Mouse (Mus musculus): ENCODE results near the gene Ppp1r37. TPM values are rescaled to one million over a fixed set of nuclear protein-coding genes. Genes with fewer than 3 reads are reported as not detected.
A peak's percentile ranks its signal among the peaks of the same experiment; 100 is the strongest.
"Not testable (repeated sequence)": the region's sequence is repeated elsewhere in the genome, so short reads cannot be mapped to it uniquely, and the experiment has no call there.

Gene Ppp1r37
- total and polyA plus RNA-seq, 3 experiments, result 68.3 to 159 (median 70.8) TPM

DNA sequence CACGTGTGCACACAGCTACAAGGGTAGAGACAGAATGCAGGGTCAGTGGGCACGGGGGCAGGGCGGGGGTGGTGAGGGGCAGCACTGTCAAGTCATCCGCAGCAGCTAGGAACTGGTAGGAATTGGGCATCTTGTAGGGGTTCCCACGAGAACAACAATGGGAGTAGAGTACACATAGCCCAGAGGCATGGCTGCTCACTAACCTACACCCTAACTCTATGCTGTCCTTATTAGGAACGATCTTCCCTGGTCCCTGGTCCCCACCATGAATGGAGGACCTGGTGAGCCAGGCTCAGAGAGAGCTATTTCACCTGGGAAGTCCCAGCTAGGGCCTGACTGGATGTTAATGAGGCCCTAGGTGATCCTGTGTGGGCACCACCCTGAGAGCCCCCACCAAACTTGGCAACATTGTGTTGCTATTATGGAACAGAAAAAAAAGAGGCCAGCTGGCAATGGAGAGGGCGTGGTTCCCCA lies 21.2 kb downstream of the Ppp1r37 start:
- no peak for DNase-seq

DNA sequence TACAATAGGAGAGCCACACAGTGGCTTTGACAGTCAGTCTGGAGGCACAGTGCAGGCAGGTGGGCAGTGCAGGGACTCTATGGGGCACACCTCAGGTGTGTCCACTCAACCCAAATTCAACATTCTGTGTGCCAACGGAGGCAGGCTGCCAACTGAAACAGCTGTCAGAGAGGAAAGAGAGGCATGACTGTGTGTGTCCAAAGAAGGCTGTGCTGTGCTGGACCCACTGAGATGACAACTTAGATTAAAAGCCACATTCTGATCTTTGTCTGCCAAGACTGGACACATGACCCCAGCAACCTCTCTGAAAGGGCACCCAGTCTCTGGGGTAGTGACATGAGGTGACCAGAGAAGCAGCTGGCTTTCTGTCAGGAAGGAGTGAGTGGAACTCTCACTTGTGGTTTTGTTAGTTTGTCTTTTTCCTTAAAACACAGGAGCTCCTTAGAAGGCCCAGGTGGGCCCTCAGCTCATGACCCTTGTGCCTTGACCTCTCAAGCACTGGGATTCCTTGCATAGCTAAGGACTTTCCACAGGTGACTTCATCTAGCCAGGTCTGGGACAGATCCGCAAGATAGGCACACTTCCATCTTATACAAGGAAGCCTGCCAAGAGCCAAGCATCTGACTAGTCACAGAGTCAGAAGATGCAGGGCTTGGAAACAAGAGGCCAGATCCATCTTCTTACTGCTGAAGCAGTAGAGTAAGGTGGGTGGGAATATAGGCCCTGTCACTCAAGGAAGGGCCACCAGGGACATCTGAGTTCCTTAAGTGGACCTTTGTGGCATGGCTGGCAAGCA lies 21.9 kb downstream of the Ppp1r37 start:
- DNase-seq, result no peak

DNA sequence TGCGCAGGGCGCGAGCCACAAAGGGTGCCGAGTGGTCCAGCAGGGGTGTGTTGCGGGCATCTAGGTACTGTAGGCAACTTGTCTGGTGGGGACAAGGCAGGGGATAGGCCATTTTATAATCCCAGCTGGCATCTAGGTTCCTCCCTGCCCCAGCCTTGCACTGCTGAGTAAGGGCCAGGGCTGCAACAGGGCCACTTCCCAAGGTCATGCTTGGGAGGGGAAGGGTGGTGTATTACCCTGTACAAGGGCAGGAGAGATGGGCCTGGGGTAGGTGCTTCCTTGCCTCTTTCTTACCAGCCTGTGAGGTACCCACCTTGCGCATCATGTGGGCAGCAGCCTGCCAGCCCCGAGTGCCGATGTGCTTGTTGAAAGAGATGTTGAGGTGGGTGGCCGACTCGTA lies 28.2 kb downstream of the Ppp1r37 start:
- DNase-seq, result peak; percentile 46

GRCm38 (mm10) chr7:19532240-19532639 lies 30.6 kb downstream of the Ppp1r37 start:
- no peak for DNase-seq

- no peak for DNase-seq
Measured at GRCm38 (mm10) chr7:19531077-19531476, 31.8 kb downstream of the Ppp1r37 start.

DNA sequence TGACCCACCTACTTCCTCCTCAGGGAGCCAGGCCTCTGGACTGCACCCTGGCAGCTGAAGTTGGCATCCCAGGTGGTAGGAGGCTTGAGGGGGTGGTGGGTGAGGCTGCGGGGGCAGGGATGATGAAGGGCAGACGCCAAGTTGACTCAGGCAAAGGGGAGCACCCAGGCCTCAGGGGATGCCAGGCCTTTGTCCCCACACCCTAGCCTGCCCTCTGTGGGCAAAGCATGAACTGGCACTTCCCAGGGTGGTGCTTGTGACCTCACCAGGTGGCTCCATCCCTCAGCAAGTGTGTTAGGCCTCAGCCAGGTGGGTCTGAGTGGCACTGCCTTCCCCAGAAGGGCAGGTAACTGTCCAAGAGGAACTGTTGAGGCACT lies 37.8 kb downstream of the Ppp1r37 start:
- no peak for DNase-seq

DNA sequence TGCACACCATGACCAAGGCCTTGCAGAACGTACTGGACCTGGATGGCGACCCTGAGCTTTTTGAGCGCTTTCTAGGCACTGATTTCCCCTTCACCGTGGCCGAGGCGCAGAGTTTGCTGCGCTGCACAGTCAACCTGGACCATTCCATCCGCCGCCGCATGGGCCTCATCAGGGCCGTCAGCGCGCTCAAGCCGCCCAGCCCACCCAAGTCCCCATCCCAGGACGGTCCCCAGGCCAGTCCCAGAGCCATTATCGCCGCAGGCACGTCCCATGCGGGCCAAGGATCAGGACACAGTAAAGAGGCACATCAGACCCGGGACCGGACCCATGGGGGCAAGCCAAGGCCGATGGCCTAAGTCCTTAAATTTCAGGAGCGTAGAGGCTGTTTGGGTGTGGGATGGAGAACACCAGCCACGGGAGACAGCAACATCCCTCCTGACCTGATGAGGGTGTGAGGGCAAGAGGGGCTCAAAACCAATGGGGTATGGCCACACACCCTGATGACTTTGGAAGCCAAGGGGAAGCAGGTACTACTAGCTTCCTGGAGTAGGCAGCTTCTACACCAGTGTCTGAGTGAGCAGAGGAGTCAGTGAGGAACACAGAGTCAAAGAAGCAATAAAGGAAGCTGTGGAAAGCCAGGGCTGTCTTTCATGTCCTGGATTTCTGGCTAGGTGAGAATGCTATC lies 38.3 kb downstream of the Ppp1r37 start:
- DNase-seq, result no peak

- peak; percentile 62 for DNase-seq
Measured at GRCm38 (mm10) chr7:19523757-19524419, 39.0 kb downstream of the Ppp1r37 start.

DNA sequence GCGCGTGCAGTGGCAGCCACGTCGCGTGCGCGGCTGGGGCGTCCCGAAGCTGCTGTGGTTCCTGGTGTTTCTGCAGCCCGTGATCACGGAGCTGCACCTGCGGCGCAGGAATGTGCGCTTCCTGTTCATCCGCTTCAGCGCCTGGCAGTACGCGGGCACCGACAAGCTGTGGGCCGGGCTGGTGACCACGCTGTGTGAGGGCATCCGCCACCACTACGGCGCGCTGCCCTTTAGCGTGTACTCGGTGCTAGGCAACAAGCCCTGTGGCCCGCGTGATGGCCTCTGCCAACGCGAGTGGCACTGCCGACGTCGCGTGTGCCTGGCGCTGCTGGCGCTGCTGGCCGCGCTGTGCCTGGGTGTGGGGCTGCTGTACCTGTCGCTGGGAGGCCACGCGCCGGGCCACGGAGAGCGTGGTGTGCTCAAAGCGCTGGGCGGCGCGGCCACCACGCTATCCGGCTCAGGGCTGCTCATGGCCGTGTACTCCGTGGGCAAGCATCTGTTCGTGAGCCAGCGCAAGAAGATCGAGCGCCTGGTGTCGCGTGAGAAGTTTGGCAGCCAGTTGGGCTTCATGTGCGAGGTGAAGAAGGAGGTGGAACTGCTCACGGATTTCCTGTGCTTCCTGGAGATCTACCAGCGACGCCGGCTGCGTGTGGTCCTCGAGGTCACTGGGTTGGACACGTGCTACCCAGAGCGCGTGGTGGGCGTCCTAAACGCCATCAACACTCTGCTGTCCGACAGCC lies 39.7 kb downstream of the Ppp1r37 start:
- no peak for DNase-seq

GRCm38 (mm10) chr7:19520032-19520431 lies 42.8 kb downstream of the Ppp1r37 start:
- no peak for DNase-seq

GRCm38 (mm10) chr7:19517652-19518365 lies 45.1 kb downstream of the Ppp1r37 start, which contains the start of gene Nkpd1:
TSS of gene Nkpd1 (plus strand) at chr7:19517838.
- no peak for DNase-seq

GRCm38 (mm10) chr7:19512353-19512752 lies 50.5 kb downstream of the Ppp1r37 start:
- no peak for DNase-seq

- DNase-seq, result not testable (repeated sequence)
Measured at GRCm38 (mm10) chr7:19511934-19512333, 50.9 kb downstream of the Ppp1r37 start.

DNA sequence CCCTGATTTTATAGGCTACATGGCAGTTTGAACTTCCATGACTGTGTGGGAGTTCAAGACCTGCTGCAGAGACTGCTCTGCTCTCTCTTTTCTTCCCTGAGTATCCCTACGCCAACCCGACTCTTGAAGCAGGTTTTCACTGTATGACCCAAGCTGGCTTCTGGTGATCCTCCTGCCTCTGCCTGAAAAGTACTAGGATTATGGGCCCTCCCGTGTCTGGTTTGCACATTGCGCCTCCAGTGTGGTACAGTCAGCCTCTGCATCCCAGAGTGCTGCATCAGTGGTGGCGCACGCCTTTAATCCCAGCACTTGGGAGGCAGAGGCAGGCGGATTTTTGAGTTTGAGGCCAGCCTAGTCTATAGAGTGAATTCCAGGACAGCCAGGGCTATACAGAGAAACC lies 53.1 kb downstream of the Ppp1r37 start:
- no peak for DNase-seq

GRCm38 (mm10) chr7:19508924-19509568 lies 53.8 kb downstream of the Ppp1r37 start:
- no peak for DNase-seq

DNA sequence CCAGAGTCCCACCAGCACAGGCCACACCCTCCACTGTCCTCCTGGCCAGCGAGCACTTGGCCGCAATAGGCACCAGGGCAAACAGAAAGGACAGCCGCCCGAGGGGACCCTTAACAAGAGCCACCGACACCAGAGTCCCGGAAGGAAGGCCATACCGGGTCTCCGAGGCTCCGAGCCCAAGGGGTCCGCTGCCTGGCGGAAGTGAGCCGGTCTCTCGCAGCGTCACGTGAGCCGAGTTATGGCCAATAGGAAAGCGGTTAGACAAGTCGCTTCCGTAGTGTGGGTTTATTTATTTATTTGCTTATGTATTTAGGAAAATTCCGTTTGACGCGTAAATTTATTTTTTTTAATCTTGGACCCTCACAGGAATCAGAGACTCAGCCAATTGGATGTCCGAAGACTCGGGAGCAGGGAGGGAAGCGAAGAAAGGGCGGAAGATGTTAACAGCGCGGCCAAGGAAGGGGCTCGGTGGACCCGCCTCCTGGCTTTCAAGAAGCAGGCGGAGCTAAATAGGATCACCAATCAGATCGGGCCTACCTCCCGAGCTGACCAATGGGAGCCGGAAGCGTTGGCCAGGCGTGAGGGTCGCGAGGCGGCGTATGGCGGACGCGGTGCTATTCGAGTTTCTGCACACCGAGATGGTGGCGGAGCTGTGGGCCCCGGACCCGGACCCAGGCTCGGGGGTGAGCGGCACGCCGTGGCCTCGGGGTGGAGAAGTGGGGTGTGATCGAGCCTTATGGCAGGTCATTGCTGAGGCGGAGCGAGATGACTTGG lies 54.5 kb downstream of the Ppp1r37 start, which contains the start of the genes Bloc1s3 and Trappc6a:
Bloc1s3 (minus strand) TSS at position 218 of the 774 bp plus-strand sequence.
Trappc6a (plus strand) TSS at position 246 of the 774 bp plus-strand sequence.
- peak; percentile 95 for DNase-seq

GRCm38 (mm10) chr7:19507612-19507981 lies 55.3 kb downstream of the Ppp1r37 start:
- DNase-seq, result no peak

- peak; percentile 71 for DNase-seq
Measured at GRCm38 (mm10) chr7:19506969-19507611, 55.8 kb downstream of the Ppp1r37 start.

- DNase-seq, result no peak
Measured at GRCm38 (mm10) chr7:19506326-19506725, 56.5 kb downstream of the Ppp1r37 start.

All from adrenal gland, adult 2 months (tissue).